Mouse (Mus musculus): ENCODE measurements around the gene Slc36a1. TPM values are rescaled to one million over a fixed set of nuclear protein-coding genes. Genes with fewer than 3 reads are reported as not detected.

Gene Slc36a1
- polyA plus RNA-seq, 1 experiment: 19.1 TPM

- TF ChIP-seq CTCF (IDR thresholded peaks at IDR 0.05; ENCODE audit: control insufficient read depth, insufficient read depth, low read length) (no peak), POLR2A (IDR thresholded peaks at IDR 0.05; ENCODE audit: borderline replicate concordance, control insufficient read depth, low read depth, low read length) (no peak)
- WGBS: 90% methylated on average over 6 of the region's 6 CpGs
- no peak overlapping the region for H3K27ac ChIP-seq (ENCODE audit: control insufficient read depth, insufficient read depth, low read depth, low read length, poor library complexity)
- H3K4me3 ChIP-seq (replicated peaks; ENCODE audit: control insufficient read depth, low read depth, low read length): no peak overlapping the region
- H3K4me1 ChIP-seq (ENCODE audit: control insufficient read depth, insufficient read depth, low read length): no peaks in the 10 kb centered on the region
These were observed 35.2 kb upstream of the Slc36a1 start for GRCm38 (mm10) chr11:55168914-55169313.

- H3K4me3 ChIP-seq (replicated peaks; ENCODE audit: control insufficient read depth, low read depth, low read length): no peak overlapping the region
- no peak overlapping the region for H3K27ac ChIP-seq (ENCODE audit: control insufficient read depth, insufficient read depth, low read depth, low read length, poor library complexity)
- no peaks in the 10 kb centered on the region for H3K4me1 ChIP-seq (ENCODE audit: control insufficient read depth, insufficient read depth, low read length)
- 79% methylated on average over 4 of the region's 4 CpGs for WGBS
- TF ChIP-seq POLR2A (IDR thresholded peaks at IDR 0.05; ENCODE audit: borderline replicate concordance, control insufficient read depth, low read depth, low read length) (no peak), CTCF (IDR thresholded peaks at IDR 0.05; ENCODE audit: control insufficient read depth, insufficient read depth, low read length) (no peak)
These were observed 33.6 kb upstream of the Slc36a1 start for GRCm38 (mm10) chr11:55170501-55170900.

GRCm38 (mm10) chr11:55178830-55179229, 25.3 kb upstream of the Slc36a1 start:
- TF ChIP-seq CTCF (IDR thresholded peaks at IDR 0.05; ENCODE audit: control insufficient read depth, insufficient read depth, low read length) (no peak), POLR2A (IDR thresholded peaks at IDR 0.05; ENCODE audit: borderline replicate concordance, control insufficient read depth, low read depth, low read length) (no peak)
- Histone ChIP-seq H3K27ac (ENCODE audit: control insufficient read depth, insufficient read depth, low read depth, low read length, poor library complexity) (no peak overlapping the region), H3K4me3 (replicated peaks; ENCODE audit: control insufficient read depth, low read depth, low read length) (no peak overlapping the region), H3K4me1 (ENCODE audit: control insufficient read depth, insufficient read depth, low read length) (no peaks in the 10 kb centered on the region; the same call in 1 of the 2 replicates)
- 78% methylated on average over 4 of the region's 4 CpGs for WGBS

- 43% methylated on average over 3 of the region's 3 CpGs for WGBS
- Histone ChIP-seq H3K4me3 (replicated peaks; ENCODE audit: control insufficient read depth, low read depth, low read length) (no peak overlapping the region), H3K4me1 (ENCODE audit: control insufficient read depth, insufficient read depth, low read length) (no peaks in the 10 kb centered on the region; the same call in 1 of the 2 replicates), H3K27ac (ENCODE audit: control insufficient read depth, insufficient read depth, low read depth, low read length, poor library complexity) (no peak overlapping the region)
- TF ChIP-seq POLR2A (IDR thresholded peaks at IDR 0.05; ENCODE audit: borderline replicate concordance, control insufficient read depth, low read depth, low read length) (no peak), CTCF (IDR thresholded peaks at IDR 0.05; ENCODE audit: control insufficient read depth, insufficient read depth, low read length) (no peak)
These were observed 24.3 kb upstream of the Slc36a1 start for GRCm38 (mm10) chr11:55179856-55180255.

- Histone ChIP-seq H3K27ac (ENCODE audit: control insufficient read depth, insufficient read depth, low read depth, low read length, poor library complexity) (no peak overlapping the region), H3K4me3 (replicated peaks; ENCODE audit: control insufficient read depth, low read depth, low read length) (no peak overlapping the region), H3K4me1 (ENCODE audit: control insufficient read depth, insufficient read depth, low read length) (no peaks in the 10 kb centered on the region; the same call in 1 of the 2 replicates)
- no peak for TF ChIP-seq POLR2A (IDR thresholded peaks at IDR 0.05; ENCODE audit: borderline replicate concordance, control insufficient read depth, low read depth, low read length)
- no peak for TF ChIP-seq CTCF (IDR thresholded peaks at IDR 0.05; ENCODE audit: control insufficient read depth, insufficient read depth, low read length)
- WGBS: 54% methylated on average over 7 of the region's 7 CpGs
These were observed 21.0 kb upstream of the Slc36a1 start for GRCm38 (mm10) chr11:55183124-55183523.

- H3K4me3 ChIP-seq (replicated peaks; ENCODE audit: control insufficient read depth, low read depth, low read length): no peak overlapping the region
- TF ChIP-seq CTCF (IDR thresholded peaks at IDR 0.05; ENCODE audit: control insufficient read depth, insufficient read depth, low read length): no peak
- TF ChIP-seq POLR2A (IDR thresholded peaks at IDR 0.05; ENCODE audit: borderline replicate concordance, control insufficient read depth, low read depth, low read length): no peak
- H3K4me1 ChIP-seq (ENCODE audit: control insufficient read depth, insufficient read depth, low read length): no peaks in the 10 kb centered on the region; the same call in 1 of the 2 replicates
- WGBS: 39% methylated on average over 5 of the region's 5 CpGs
- H3K27ac ChIP-seq (ENCODE audit: control insufficient read depth, insufficient read depth, low read depth, low read length, poor library complexity): no peak overlapping the region
These were observed 19.9 kb upstream of the Slc36a1 start for GRCm38 (mm10) chr11:55184246-55184645.

- Histone ChIP-seq H3K4me3 (replicated peaks; ENCODE audit: control insufficient read depth, low read depth, low read length) (no peak within 1 kb of the TSS), H3K4me1 (ENCODE audit: control insufficient read depth, insufficient read depth, low read length) (no peaks in the 10 kb centered on the region; the same call in 1 of the 2 replicates), H3K27ac (ENCODE audit: control insufficient read depth, insufficient read depth, low read depth, low read length, poor library complexity) (no peak within 1 kb of the TSS)
- 46% methylated on average over 10 of the region's 10 CpGs for WGBS
- TF ChIP-seq CTCF (IDR thresholded peaks at IDR 0.05; ENCODE audit: control insufficient read depth, insufficient read depth, low read length) (no peak), POLR2A (IDR thresholded peaks at IDR 0.05; ENCODE audit: borderline replicate concordance, control insufficient read depth, low read depth, low read length) (no peak)
These were observed 19.3 kb upstream of the Slc36a1 start, which contains the start of gene Slc36a2 for GRCm38 (mm10) chr11:55184733-55185291. Gene Slc36a2 (minus strand): TSS chr11:55185077.

GRCm38 (mm10) chr11:55187292-55187691, 16.9 kb upstream of the Slc36a1 start:
- H3K4me1 ChIP-seq (ENCODE audit: control insufficient read depth, insufficient read depth, low read length): no peaks in the 10 kb centered on the region; the same call in 1 of the 2 replicates

More at GRCm38 (mm10) chr11:55187292-55187691, 16.9 kb upstream of the Slc36a1 start:
- no peak overlapping the region for H3K4me3 ChIP-seq (replicated peaks; ENCODE audit: control insufficient read depth, low read depth, low read length)
- WGBS: 30% methylated on average over 4 of the region's 4 CpGs
- H3K27ac ChIP-seq (ENCODE audit: control insufficient read depth, insufficient read depth, low read depth, low read length, poor library complexity): no peak overlapping the region
- TF ChIP-seq POLR2A (IDR thresholded peaks at IDR 0.05; ENCODE audit: borderline replicate concordance, control insufficient read depth, low read depth, low read length) (no peak), CTCF (IDR thresholded peaks at IDR 0.05; ENCODE audit: control insufficient read depth, insufficient read depth, low read length) (no peak)
